Mouse (Mus musculus) spleen, adult 2 months (tissue): ENCODE results near the gene Zbtb17.

ENCODE experiments used
- CTCF ChIP-seq: fragments of 200-500 bp; IDR thresholded peaks from 2 replicates; pipeline ENCODE4 v1.5.1; 2011; ENCODE audit warnings: mild to moderate bottlenecking, inconsistent platforms; ENCODE audit not compliant: insufficient read depth, insufficient read length, insufficient replicate concordance; ENCODE audit errors: extremely low read depth
- POLR2A ChIP-seq: fragments of 200-500 bp; IDR thresholded peaks from 2 replicates; pipeline ENCODE4 v1.6.1; 2011; ENCODE audit warnings: low read depth, low read length, inconsistent platforms

DNA sequence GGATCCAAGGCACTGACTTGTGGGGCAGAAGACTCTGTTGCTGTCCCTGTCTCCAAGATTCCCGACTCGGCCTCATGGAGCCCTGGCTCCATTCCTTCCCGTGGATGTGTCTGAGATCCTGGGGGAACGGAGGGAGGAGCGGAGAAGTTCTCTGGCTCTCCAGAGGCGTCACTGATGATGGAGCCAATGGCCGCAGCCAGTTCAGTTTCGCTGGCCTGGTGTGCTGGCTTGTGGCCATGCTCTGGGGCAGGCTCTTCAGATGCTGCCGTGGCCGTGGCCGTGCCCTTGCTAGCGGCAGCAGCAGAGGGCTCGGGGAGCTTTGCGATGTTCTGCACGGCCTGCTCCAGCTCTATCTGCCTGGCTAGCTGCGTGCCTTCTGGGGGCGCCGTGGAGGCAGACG lies 30.0 kb downstream of the Zbtb17 start:
- TF ChIP-seq POLR2A (no peak), CTCF (no peak)
